ENCODE assay signal across 19 mouse cellular contexts in the genomic region with DNA sequence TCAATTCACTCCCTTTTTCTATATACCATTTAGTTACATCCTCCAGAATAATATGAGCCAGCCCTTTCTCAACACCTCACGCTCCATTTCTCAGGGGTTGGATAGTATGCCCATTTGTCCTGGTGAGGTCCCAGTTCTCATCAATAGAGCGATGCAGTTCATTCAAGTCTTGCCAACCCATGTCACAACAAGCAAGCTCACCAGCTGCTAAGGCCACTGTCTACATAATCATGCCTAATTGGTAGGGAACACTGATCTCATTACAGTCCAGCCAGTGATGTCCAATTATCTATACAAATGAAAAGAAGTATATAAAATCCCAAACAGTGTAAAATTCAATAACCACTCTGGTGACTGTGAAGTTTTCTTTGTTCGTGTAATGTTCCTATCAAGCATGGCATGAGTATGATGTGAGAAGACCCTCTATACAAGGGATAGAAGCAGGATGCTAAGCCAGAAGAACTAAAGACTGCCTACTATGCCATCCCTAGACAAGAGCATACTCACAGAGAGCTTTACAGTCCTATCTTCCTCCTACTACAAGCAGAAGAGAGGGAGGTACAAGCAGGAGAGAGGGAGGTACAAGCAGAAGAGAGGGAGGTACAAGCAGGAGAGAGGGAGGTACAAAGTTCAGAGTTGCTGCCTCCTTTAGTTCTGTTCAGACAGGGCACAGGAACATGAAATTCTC.
A peak's percentile ranks its signal among the peaks of the same experiment; 100 is the strongest.
DNase-seq lines count a peak whose midpoint lies in the region; ATAC-seq and TF ChIP-seq lines count a peak whose summit lies in the region.
"Had no signal": no experiment of that assay in that cellular context is flagged by ENCODE, and none has a peak within 500 bp of the region (broad histone marks: within the 10 kb centered on the region; RNA-seq: fewer than 3 reads in every experiment).

No protein-coding gene starts in this region.

- H3K4me2 ChIP-seq in hindbrain, embryonic 16.5 days (ENCODE audit: low read length) = no peak overlapping the region
- no peak overlapping the region for H3K4me2 ChIP-seq in hindbrain, embryonic 11.5 days (replicated peaks; ENCODE audit: low read depth, low read length)
- no peak overlapping the region for H3K4me2 ChIP-seq in forebrain, embryonic 13.5 days
- H3K4me2 ChIP-seq in forebrain, postnatal 0 days (ENCODE audit: low read depth) = no peak overlapping the region
- H3K4me2 ChIP-seq: heart, embryonic 12.5 days; hindbrain, embryonic 12.5 days had no signal

- H3K27me3 ChIP-seq in hindbrain, embryonic 16.5 days (replicated peaks; ENCODE audit: control insufficient read depth, insufficient read depth, low read length) = no peaks in the 10 kb centered on the region
- H3K27me3 ChIP-seq in hindbrain, embryonic 11.5 days (ENCODE audit: control insufficient read depth, insufficient read depth, low read length) = no peaks in the 10 kb centered on the region
- no peaks in the 10 kb centered on the region for H3K27me3 ChIP-seq in forebrain, embryonic 13.5 days
- no peaks in the 10 kb centered on the region for H3K27me3 ChIP-seq in forebrain, postnatal 0 days (ENCODE audit: insufficient read depth, low read length)
- H3K27me3 ChIP-seq: heart, embryonic 12.5 days; hindbrain, embryonic 12.5 days had no signal

- H3K36me3 ChIP-seq in hindbrain, embryonic 16.5 days (ENCODE audit: control insufficient read depth, insufficient read depth, low read length) = no peaks in the 10 kb centered on the region
- no peaks in the 10 kb centered on the region for H3K36me3 ChIP-seq in hindbrain, embryonic 11.5 days (ENCODE audit: control insufficient read depth, insufficient read depth, low read length)
- no peaks in the 10 kb centered on the region for H3K36me3 ChIP-seq in forebrain, embryonic 13.5 days (ENCODE audit: poor library complexity, severe bottlenecking)
- H3K36me3 ChIP-seq in forebrain, postnatal 0 days (ENCODE audit: insufficient read depth) = no peaks in the 10 kb centered on the region
- H3K36me3 ChIP-seq: embryonic facial prominence, embryonic 10.5 days; heart, embryonic 12.5 days; hindbrain, embryonic 12.5 days had no signal

- no peaks in the 10 kb centered on the region for H3K9me3 ChIP-seq in hindbrain, embryonic 16.5 days (ENCODE audit: control insufficient read depth, low read length)
- no peaks in the 10 kb centered on the region for H3K9me3 ChIP-seq in hindbrain, embryonic 11.5 days (ENCODE audit: control insufficient read depth, low read length)
- no peaks in the 10 kb centered on the region for H3K9me3 ChIP-seq in forebrain, embryonic 13.5 days (replicated peaks)
- no peaks in the 10 kb centered on the region for H3K9me3 ChIP-seq in forebrain, postnatal 0 days (ENCODE audit: low read length)
- H3K9me3 ChIP-seq: embryonic facial prominence, embryonic 10.5 days; heart, embryonic 12.5 days; hindbrain, embryonic 12.5 days had no signal

- TF ChIP-seq CTCF in forebrain, postnatal 0 days (IDR thresholded peaks at IDR 0.05; ENCODE audit: low read depth) = no peak

- WGBS in hindbrain, embryonic 16.5 days = 73% methylated on average over 3 of the region's 3 CpGs
- WGBS in hindbrain, embryonic 11.5 days = 94% methylated on average over 3 of the region's 3 CpGs
- 31% methylated on average over 3 of the region's 3 CpGs for WGBS in forebrain, embryonic 13.5 days
- 28% methylated on average over 3 of the region's 3 CpGs for WGBS in forebrain, postnatal 0 days

- DNase-seq in hindbrain, embryonic 11.5 days (ENCODE audit: low spot score) = no peak
- peak; percentile 73 for DNase-seq in Muller cell, postnatal 12 days (ENCODE audit: inconsistent ontology term)
- no peak for DNase-seq in forebrain, postnatal 0 days
- no peak for DNase-seq in adrenal gland, postnatal 14 days
- DNase-seq in lung, postnatal 4 days = no peak
- DNase-seq in kidney, adult 9 months = no peak
- DNase-seq: adrenal gland, postnatal 25 days; cerebellum, adult 2 months; cerebellum, postnatal 10 days; gastrocnemius, postnatal 14 days; heart, postnatal 36 days had no signal

- no peak overlapping the region for H3K9ac ChIP-seq in hindbrain, embryonic 16.5 days (ENCODE audit: low read depth, low read length)
- H3K9ac ChIP-seq in hindbrain, embryonic 11.5 days (ENCODE audit: low read depth, low read length) = no peak overlapping the region
- no peak overlapping the region for H3K9ac ChIP-seq in forebrain, embryonic 13.5 days
- no peak overlapping the region for H3K9ac ChIP-seq in forebrain, postnatal 0 days
- H3K9ac ChIP-seq: heart, embryonic 12.5 days; hindbrain, embryonic 12.5 days had no signal

- H3K27ac ChIP-seq in hindbrain, embryonic 16.5 days (ENCODE audit: low read depth, low read length) = no peak overlapping the region
- H3K27ac ChIP-seq in hindbrain, embryonic 11.5 days (ENCODE audit: low read depth, low read length) = no peak overlapping the region
- H3K27ac ChIP-seq in forebrain, embryonic 13.5 days = no peak overlapping the region
- no peak overlapping the region for H3K27ac ChIP-seq in forebrain, postnatal 0 days (ENCODE audit: low read depth, low read length)
- H3K27ac ChIP-seq: embryonic facial prominence, embryonic 10.5 days; hindbrain, embryonic 12.5 days had no signal

- H3K4me1 ChIP-seq in hindbrain, embryonic 16.5 days (ENCODE audit: control insufficient read depth, insufficient read depth, low read depth, low read length) = no peaks in the 10 kb centered on the region
- H3K4me1 ChIP-seq in hindbrain, embryonic 11.5 days (replicated peaks; ENCODE audit: control insufficient read depth, insufficient read depth, low read length) = no peaks in the 10 kb centered on the region
- peaks cover 17% of the 10 kb centered on the region for H3K4me1 ChIP-seq in forebrain, embryonic 13.5 days
- no peaks in the 10 kb centered on the region for H3K4me1 ChIP-seq in forebrain, postnatal 0 days (ENCODE audit: insufficient read depth)
- H3K4me1 ChIP-seq: embryonic facial prominence, embryonic 10.5 days; heart, embryonic 12.5 days; hindbrain, embryonic 12.5 days had no signal

- no peak overlapping the region for H3K4me3 ChIP-seq in hindbrain, embryonic 16.5 days (ENCODE audit: low read length)
- H3K4me3 ChIP-seq in hindbrain, embryonic 11.5 days (ENCODE audit: low read depth, low read length) = no peak overlapping the region
- H3K4me3 ChIP-seq in forebrain, embryonic 13.5 days = no peak overlapping the region
- no peak overlapping the region for H3K4me3 ChIP-seq in forebrain, postnatal 0 days (ENCODE audit: low read depth, low read length)
- H3K4me3 ChIP-seq: embryonic facial prominence, embryonic 10.5 days; heart, embryonic 12.5 days; hindbrain, embryonic 12.5 days had no signal

- peak; percentile 60; the same call in 1 of the 2 replicates for ATAC-seq in hindbrain, embryonic 16.5 days
- no peak for ATAC-seq in hindbrain, embryonic 11.5 days (ENCODE audit: low FRiP score)
- ATAC-seq in forebrain, embryonic 13.5 days = peak; percentile 91
- peak; percentile 64 for ATAC-seq in forebrain, postnatal 0 days
- ATAC-seq: activated CD4-positive, CD25-positive, alpha-beta regulatory T cell, adult 4 months; intestine, embryonic 16.5 days; Patski had no signal
